ENCODE assay signal across 10 mouse cellular contexts in genomic region chr13:60050799-60051580, GRCm38 (mm10).
DNase-seq lines count a peak whose midpoint lies in the region; ATAC-seq lines count a peak whose summit lies in the region.
"Had no signal": no experiment of that assay in that cellular context is flagged by ENCODE, and none has a peak within 500 bp of the region (broad histone marks: within the 10 kb centered on the region; RNA-seq: fewer than 3 reads in every experiment).

No protein-coding gene starts in this region.

- no peak for DNase-seq in midbrain, embryonic 10.5 days (ENCODE audit: low spot score)
- peak; percentile 15 to 28 for DNase-seq in layer of hippocampus, adult 18-20 months (ENCODE audit: low spot score in 2 of 2)
- no peak for DNase-seq in thymus, postnatal 4 days
- no peak for DNase-seq in cerebellum, postnatal 4 days (ENCODE audit: low spot score in 2 of 2)
- no peak for DNase-seq in urinary bladder, adult 2 months (ENCODE audit: low spot score)
- DNase-seq: cerebellum, postnatal 25 days; kidney, adult 11 months had no signal

- H3K4me3 ChIP-seq in midbrain, embryonic 10.5 days: no peak overlapping the region
- no peak overlapping the region for H3K4me3 ChIP-seq in midbrain, embryonic 16.5 days (ENCODE audit: low read depth, low read length)
- no peak overlapping the region for H3K4me3 ChIP-seq in embryonic facial prominence, embryonic 15.5 days (replicated peaks)
- H3K4me3 ChIP-seq in neural tube, embryonic 15.5 days (replicated peaks): no peak overlapping the region

- peak overlapping the region; percentile 10; the same call in 1 of the 2 replicates for H3K27ac ChIP-seq in midbrain, embryonic 10.5 days (replicated peaks)
- H3K27ac ChIP-seq in midbrain, embryonic 16.5 days (ENCODE audit: low read length): no peak overlapping the region
- no peak overlapping the region for H3K27ac ChIP-seq in embryonic facial prominence, embryonic 15.5 days (replicated peaks)
- no peak overlapping the region for H3K27ac ChIP-seq in neural tube, embryonic 15.5 days (replicated peaks)

- ATAC-seq in midbrain, embryonic 16.5 days: no peak
- 0 out of 2 replicates have a peak, but pooled peaks have one; percentile 25 for ATAC-seq in embryonic facial prominence, embryonic 15.5 days (ENCODE audit: insufficient number of reproducible peaks, low FRiP score, low TSS enrichment, low read depth)
- ATAC-seq in neural tube, embryonic 15.5 days (ENCODE audit: low FRiP score): peak; percentile 36; the same call in 1 of the 2 replicates

- 67% methylated on average over 9 of the region's 9 CpGs for WGBS in midbrain, embryonic 10.5 days
- 34% methylated on average over 9 of the region's 9 CpGs for WGBS in midbrain, embryonic 16.5 days
- WGBS in embryonic facial prominence, embryonic 15.5 days: 41% methylated on average over 9 of the region's 9 CpGs
- WGBS in neural tube, embryonic 15.5 days: 41% methylated on average over 9 of the region's 9 CpGs

- H3K9ac ChIP-seq in midbrain, embryonic 16.5 days (ENCODE audit: low read depth, low read length): no peak overlapping the region
- no peak overlapping the region for H3K9ac ChIP-seq in embryonic facial prominence, embryonic 15.5 days
- no peak overlapping the region for H3K9ac ChIP-seq in neural tube, embryonic 15.5 days (replicated peaks)

- peaks cover 19% of the 10 kb centered on the region for H3K4me1 ChIP-seq in midbrain, embryonic 10.5 days
- H3K4me1 ChIP-seq in midbrain, embryonic 16.5 days (ENCODE audit: control insufficient read depth, insufficient read depth, low read length): 0 out of 2 replicates have a peak, but pooled peaks cover 2% of the 10 kb centered on the region
- H3K4me1 ChIP-seq in embryonic facial prominence, embryonic 15.5 days: peaks cover 56% of the 10 kb centered on the region
- H3K4me1 ChIP-seq in neural tube, embryonic 15.5 days: 0 out of 2 replicates have a peak, but pooled peaks cover under 1% of the 10 kb centered on the region

- H3K36me3 ChIP-seq in midbrain, embryonic 10.5 days: no peaks in the 10 kb centered on the region
- no peaks in the 10 kb centered on the region for H3K36me3 ChIP-seq in midbrain, embryonic 16.5 days (ENCODE audit: control insufficient read depth, insufficient read depth, low read length)
- no peaks in the 10 kb centered on the region for H3K36me3 ChIP-seq in embryonic facial prominence, embryonic 15.5 days
- no peaks in the 10 kb centered on the region for H3K36me3 ChIP-seq in neural tube, embryonic 15.5 days

- no peaks in the 10 kb centered on the region for H3K9me3 ChIP-seq in midbrain, embryonic 10.5 days (replicated peaks)
- no peaks in the 10 kb centered on the region for H3K9me3 ChIP-seq in midbrain, embryonic 16.5 days (replicated peaks; ENCODE audit: control insufficient read depth, low read length, poor library complexity, severe bottlenecking)
- no peaks in the 10 kb centered on the region for H3K9me3 ChIP-seq in embryonic facial prominence, embryonic 15.5 days (replicated peaks)
- no peaks in the 10 kb centered on the region for H3K9me3 ChIP-seq in neural tube, embryonic 15.5 days (replicated peaks)

- H3K27me3 ChIP-seq in midbrain, embryonic 10.5 days (ENCODE audit: low read depth, poor library complexity, severe bottlenecking): no peaks in the 10 kb centered on the region; the same call in 1 of the 2 replicates
- no peaks in the 10 kb centered on the region for H3K27me3 ChIP-seq in midbrain, embryonic 16.5 days (ENCODE audit: control insufficient read depth, insufficient read depth, low read depth, low read length)
- no peaks in the 10 kb centered on the region for H3K27me3 ChIP-seq in embryonic facial prominence, embryonic 15.5 days
- no peaks in the 10 kb centered on the region for H3K27me3 ChIP-seq in neural tube, embryonic 15.5 days (replicated peaks)

- no peak overlapping the region for H3K4me2 ChIP-seq in midbrain, embryonic 16.5 days (ENCODE audit: low read length)
- H3K4me2 ChIP-seq in embryonic facial prominence, embryonic 15.5 days (replicated peaks): no peak overlapping the region
- H3K4me2 ChIP-seq in neural tube, embryonic 15.5 days: no peak overlapping the region

Comparison
In these comparisons a context has a peak if more than half of its experiments do, and no peak if none do; other contexts are left out.
1. DNase-seq: peak in layer of hippocampus, adult 18-20 months (2 of 2); none in midbrain, embryonic 10.5 days (single experiment), thymus, postnatal 4 days (single experiment), cerebellum, postnatal 4 days (0 of 2) and urinary bladder, adult 2 months (single experiment).